Mouse (Mus musculus) limb, embryonic 12.5 days (tissue): ENCODE results near the gene Pih1d2. TPM values are rescaled to one million over a fixed set of nuclear protein-coding genes. Genes with fewer than 3 reads are reported as not detected.

Experiments
- ATAC-seq: fragments of 200-750 bp; cut with Nextera tagmentation; 2 replicates; pipeline ENCODE4 v1.8.0; 2017; ENCODE audit warnings: low read depth, moderate TSS enrichment; ENCODE audit not compliant: insufficient number of reproducible peaks, insufficient read depth, low FRiP score, low TSS enrichment
- H3K27ac ChIP-seq: fragments of 300-500 bp; sonication (generic); 2 replicates; pipeline ENCODE4 v1.5.1; 2016; ENCODE audit warnings: mild to moderate bottlenecking, moderate library complexity
- H3K27me3 ChIP-seq: fragments of 300-500 bp; sonication (generic); 2 replicates; pipeline ENCODE4 v1.6.1; 2016; ENCODE audit warnings: mild to moderate bottlenecking, moderate library complexity
- H3K36me3 ChIP-seq: fragments of 300-500 bp; sonication (generic); 2 replicates; pipeline ENCODE4 v1.6.1; 2016; ENCODE audit warnings: mild to moderate bottlenecking, moderate library complexity
- H3K4me1 ChIP-seq: fragments of 300-500 bp; sonication (generic); replicated peaks from 2 replicates; pipeline ENCODE4 v1.6.1; 2016
- H3K4me2 ChIP-seq: fragments of 300-500 bp; sonication (generic); 2 replicates; pipeline ENCODE4 v1.6.1; 2016; ENCODE audit warnings: mild to moderate bottlenecking, moderate library complexity
- H3K4me3 ChIP-seq: fragments of 300-500 bp; sonication (generic); replicated peaks from 2 replicates; pipeline ENCODE4 v1.5.1; 2016; ENCODE audit warnings: mild to moderate bottlenecking
- H3K9ac ChIP-seq: fragments of 300-500 bp; sonication (generic); replicated peaks from 2 replicates; pipeline ENCODE4 v1.6.1; 2016; ENCODE audit warnings: mild to moderate bottlenecking, moderate library complexity
- H3K9me3 ChIP-seq: fragments of 300-500 bp; sonication (generic); 2 replicates; pipeline ENCODE4 v1.6.1; 2016; ENCODE audit warnings: mild to moderate bottlenecking, moderate library complexity
- WGBS: fragments of 180-500 bp; shearing (Covaris S2); methylation state at CpG from one replicate; pipeline ENCODE4 v1.1.7; 2016; 5-methylcytosine and 5-hydroxymethylcytosine counted together
- polyA plus RNA-seq: library from polyadenylated mRNA; unstranded; fragments of >200 nt; fragmentation: Nextera tagmentation; extraction: Ambion mirVana; gene quantifications from 2 replicates; pipeline ENCODE4 v1.2.1, GENCODE M21; 2016

Gene Pih1d2
- polyA plus RNA-seq, 1 experiment from 2014 or later, result 4.6 TPM

DNA sequence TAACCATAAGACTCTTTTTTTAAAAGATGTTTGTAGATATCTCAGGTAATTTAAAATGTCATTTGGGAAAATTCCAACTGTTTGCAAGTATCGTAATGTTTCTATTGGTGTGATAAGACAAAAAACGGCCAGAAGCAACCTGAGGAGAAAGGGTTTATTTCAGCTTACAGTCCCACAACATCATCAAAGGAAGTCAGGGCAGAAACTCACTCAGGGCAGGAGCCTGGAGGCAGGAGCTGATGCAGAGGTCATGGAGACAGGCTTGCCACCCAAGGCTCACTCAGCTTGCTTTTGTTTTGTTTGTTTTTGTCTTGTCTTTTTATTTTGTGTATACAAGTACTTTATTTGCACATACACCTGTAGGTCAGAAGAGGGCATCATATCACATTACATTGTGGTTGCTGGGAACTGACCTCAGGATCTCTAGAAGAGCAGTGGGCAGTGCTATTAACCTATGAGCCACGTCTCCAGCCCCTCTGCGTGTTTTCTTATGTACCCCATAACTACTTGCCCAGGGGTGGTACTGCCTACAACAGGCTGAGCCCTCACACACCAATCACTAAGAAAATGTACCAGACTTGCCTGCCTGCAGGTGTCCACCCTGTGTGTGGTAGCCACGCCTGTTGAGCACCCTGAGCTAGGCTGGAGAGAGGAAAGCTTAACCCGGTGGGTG is 15.0 kb downstream of the Pih1d2 start:
- H3K27me3 ChIP-seq, result no peaks in the 10 kb centered on the region
- ATAC-seq, result no peak
- H3K9me3 ChIP-seq, result no peaks in the 10 kb centered on the region
- H3K36me3 ChIP-seq, result peaks cover 48% of the 10 kb centered on the region
- no peaks in the 10 kb centered on the region for H3K4me1 ChIP-seq
- H3K9ac ChIP-seq, result no peak overlapping the region
- no peak overlapping the region for H3K4me3 ChIP-seq
- no peak overlapping the region for H3K27ac ChIP-seq
- H3K4me2 ChIP-seq, result no peak overlapping the region
- WGBS, result 88% methylated on average over 6 of the region's 6 CpGs

DNA sequence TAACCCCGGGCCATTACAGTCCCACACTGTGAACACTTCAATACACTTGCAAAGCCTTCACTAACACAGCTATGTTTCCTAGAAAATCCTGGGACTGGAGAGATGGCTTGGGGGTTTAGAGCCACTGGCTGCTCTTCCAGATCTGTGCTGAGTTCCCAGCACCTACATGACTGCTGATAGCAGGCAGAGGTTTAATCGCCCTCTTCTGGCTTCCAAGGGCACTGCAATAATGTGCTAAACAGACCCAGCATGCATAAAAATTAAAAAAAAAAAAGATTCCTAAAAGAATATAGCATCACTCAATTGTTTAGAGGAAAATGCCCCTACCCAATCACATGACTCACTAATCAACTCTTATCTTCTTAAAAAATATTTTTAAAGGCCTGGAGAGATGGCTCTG is 15.9 kb downstream of the Pih1d2 start:
- ATAC-seq, result no peak
- H3K36me3 ChIP-seq, result peaks cover 53% of the 10 kb centered on the region
- H3K9me3 ChIP-seq, result no peaks in the 10 kb centered on the region

DNA sequence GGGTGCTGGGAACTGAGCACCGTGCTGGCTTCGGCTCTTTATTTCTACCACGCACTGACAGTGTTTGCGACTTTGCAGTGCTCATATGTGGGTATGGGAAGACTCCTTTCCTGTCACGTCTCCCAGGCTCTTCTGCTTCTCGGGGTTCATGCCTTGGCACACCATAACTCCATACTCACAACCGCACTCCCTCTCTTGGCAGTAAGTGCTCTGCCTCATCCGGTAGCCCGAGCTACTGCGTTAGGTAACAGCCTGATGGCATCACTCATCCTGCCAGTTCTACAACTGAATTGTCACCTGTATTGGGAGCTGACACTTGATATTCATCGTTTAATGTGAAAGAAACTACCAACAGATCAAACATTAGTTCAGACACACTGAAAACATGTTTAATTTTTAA is 17.1 kb downstream of the Pih1d2 start:
- Histone ChIP-seq H3K4me3 (no peak overlapping the region), H3K9me3 (no peaks in the 10 kb centered on the region), H3K9ac (no peak overlapping the region), H3K4me2 (no peak overlapping the region), H3K27ac (no peak overlapping the region), H3K4me1 (no peaks in the 10 kb centered on the region), H3K36me3 (peaks cover 65% of the 10 kb centered on the region), H3K27me3 (no peaks in the 10 kb centered on the region)
- no peak for ATAC-seq
- WGBS, result 91% methylated on average over 11 of the region's 11 CpGs

More for the DNA sequence above, 15.9 kb downstream of the Pih1d2 start:
- WGBS, result 66% methylated on average over 2 of the region's 2 CpGs
- no peak overlapping the region for H3K9ac ChIP-seq
- no peak overlapping the region for H3K27ac ChIP-seq
- H3K4me1 ChIP-seq, result no peaks in the 10 kb centered on the region
- H3K4me2 ChIP-seq, result no peak overlapping the region
- H3K4me3 ChIP-seq, result no peak overlapping the region
- H3K27me3 ChIP-seq, result no peaks in the 10 kb centered on the region

DNA sequence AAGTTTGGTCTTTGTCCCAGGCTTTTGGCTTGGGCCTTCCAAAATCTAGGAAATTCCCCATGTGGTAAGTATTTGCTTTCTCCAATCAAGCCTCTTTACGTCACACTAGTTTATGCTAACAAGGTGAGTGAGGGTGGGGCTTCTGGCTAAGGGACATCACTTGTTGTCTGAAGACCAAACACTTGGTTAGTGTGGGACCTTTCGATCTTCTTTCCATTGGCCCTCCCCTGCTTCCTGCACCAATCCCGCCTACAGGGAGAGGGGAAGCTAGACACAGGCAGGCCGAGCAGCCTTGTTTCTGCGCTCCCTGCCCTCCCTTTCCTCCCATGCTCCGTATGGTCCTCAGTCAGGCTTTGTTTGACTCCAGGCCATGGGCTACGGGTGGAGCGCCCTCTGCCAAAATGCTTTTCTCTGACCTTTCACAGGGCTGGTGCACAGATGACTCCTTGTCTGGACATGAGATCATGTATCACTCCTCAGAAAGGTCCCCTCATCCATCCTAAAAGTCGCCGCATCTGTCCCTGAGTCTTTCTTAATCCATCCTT is 29.8 kb downstream of the Pih1d2 start:
- Histone ChIP-seq H3K4me1 (no peaks in the 10 kb centered on the region), H3K27ac (no peak overlapping the region), H3K36me3 (peaks cover 94% of the 10 kb centered on the region), H3K27me3 (no peaks in the 10 kb centered on the region), H3K9ac (no peak overlapping the region), H3K9me3 (no peaks in the 10 kb centered on the region), H3K4me2 (no peak overlapping the region), H3K4me3 (no peak overlapping the region)
- ATAC-seq, result no peak
- 74% methylated on average over 10 of the region's 10 CpGs for WGBS

DNA sequence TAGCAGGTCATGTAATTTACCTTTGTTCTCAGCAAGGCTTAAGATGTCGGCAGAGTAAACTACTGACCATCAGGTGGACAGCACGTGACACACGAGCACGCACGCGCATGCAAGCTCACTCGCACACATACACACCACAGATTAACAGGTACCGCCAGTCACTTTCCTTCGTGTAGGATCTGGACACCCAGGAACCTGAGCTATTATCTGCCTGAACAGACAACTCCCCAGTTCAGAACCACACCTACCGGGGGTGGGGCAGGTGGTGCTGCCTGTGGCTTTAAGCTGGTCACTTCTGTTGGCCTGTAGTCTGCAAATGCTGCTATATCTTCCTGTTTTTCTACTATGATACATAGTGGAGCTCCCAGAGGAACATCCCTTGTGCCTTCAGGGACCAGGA is 33.4 kb downstream of the Pih1d2 start:
- Histone ChIP-seq H3K4me3 (no peak overlapping the region), H3K4me2 (no peak overlapping the region), H3K4me1 (no peaks in the 10 kb centered on the region), H3K9ac (no peak overlapping the region), H3K27me3 (no peaks in the 10 kb centered on the region), H3K27ac (no peak overlapping the region), H3K9me3 (no peaks in the 10 kb centered on the region), H3K36me3 (peaks cover 96% of the 10 kb centered on the region)
- ATAC-seq, result no peak
- 97% methylated on average over 10 of the region's 10 CpGs for WGBS

DNA sequence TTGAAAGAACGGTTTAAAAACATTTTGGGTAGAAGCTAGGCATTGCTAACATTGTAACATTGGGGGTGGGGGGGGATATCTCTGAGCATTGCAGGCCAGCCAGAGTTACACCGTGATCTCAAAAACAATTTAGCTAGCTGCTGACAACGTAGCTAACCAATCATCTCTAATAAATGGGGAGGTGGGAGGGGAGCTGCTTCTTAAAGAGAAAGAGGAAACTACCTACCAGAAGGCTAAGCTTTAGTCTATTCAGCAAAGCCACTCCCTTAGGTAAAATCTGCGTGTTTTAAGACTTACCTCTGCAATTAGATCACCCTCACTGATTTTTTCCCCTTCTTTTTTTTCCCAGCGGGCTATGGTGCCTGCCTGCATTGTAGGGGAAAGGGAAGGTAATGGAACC is 41.3 kb downstream of the Pih1d2 start:
- Histone ChIP-seq H3K4me3 (peak overlapping the region; percentile 77), H3K4me2 (peak overlapping the region; percentile 75), H3K9me3 (no peaks in the 10 kb centered on the region), H3K9ac (peak overlapping the region; percentile 86), H3K27ac (no peak overlapping the region), H3K4me1 (peaks cover 15% of the 10 kb centered on the region), H3K27me3 (no peaks in the 10 kb centered on the region), H3K36me3 (peaks cover 45% of the 10 kb centered on the region)
- 24% methylated on average over 5 of the region's 5 CpGs for WGBS
- ATAC-seq, result no peak

DNA sequence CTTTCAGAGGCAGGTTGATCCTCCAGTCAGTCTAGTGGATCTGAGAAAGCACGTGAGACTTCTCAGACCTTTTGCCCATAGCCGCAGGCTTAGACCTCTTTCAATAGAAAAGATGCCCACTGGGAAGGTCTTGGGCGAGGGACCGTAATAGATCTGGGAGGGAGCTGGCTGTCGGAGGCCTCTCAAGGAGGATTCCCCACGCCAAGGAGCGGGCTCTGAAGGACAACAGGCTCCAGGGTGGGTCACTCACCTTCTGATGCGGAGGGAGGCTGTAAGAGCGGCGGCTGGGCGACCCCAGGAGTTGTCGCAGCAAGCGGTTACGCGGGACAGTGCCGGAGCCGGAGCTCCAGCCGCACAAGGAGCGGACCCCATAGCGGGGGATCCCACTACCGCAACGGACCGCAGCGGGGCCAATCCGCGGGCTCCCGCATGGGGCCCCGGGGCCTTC is 41.8 kb downstream of the Pih1d2 start:
- H3K9me3 ChIP-seq, result no peaks in the 10 kb centered on the region
- whole genome bisulfite sequencing, result under 1% methylated on average over 28 of the region's 28 CpGs
- ATAC-seq, result peak; percentile 66; the same call in 1 of the 2 replicates
- peak overlapping the region; percentile 77 for H3K4me3 ChIP-seq
- H3K36me3 ChIP-seq, result peaks cover 45% of the 10 kb centered on the region
- peaks cover 15% of the 10 kb centered on the region for H3K4me1 ChIP-seq
- peak overlapping the region; percentile 75 for H3K4me2 ChIP-seq
- H3K27ac ChIP-seq, result peak overlapping the region; percentile 90
- H3K9ac ChIP-seq, result peak overlapping the region; percentile 86
- H3K27me3 ChIP-seq, result no peaks in the 10 kb centered on the region

DNA sequence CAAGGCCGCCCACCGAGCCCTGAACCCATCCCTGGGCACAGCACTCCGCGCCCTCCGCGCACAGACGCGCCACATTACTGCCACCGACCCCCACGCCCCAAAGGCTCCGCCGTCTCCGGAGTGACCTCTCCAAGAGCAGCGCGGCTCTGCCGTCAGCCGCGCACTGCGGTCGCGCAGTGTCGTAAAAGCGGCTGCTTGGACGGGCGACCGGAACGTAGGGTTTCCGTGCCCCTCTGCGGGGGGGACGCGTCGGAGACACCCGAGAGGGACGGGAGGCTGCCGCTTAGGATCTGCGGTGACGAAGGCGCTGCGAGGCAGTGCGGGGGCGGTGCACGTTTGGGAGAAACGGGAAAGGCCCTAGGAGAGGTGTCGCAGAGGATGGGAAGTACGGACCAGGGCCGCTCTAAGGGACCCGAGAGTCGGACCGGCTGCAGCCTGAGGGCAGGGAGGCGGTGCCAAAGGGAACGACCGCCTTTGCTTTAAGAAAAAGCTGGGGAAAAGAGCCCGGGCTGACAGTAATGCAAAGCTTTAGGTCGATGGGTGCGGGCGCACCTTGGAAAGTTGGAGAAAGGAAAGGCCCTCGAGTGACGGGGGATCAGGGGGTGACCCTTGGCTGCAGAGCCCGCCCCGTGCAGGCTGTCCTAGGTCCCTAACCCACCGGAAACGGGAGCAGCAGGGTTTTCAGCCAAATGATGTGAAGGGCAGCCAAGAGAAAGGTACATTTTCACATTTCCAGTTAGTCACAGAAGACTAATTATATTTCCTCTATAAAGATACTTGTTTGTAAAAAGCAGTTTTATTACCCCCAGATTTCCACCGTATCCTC is 42.5 kb downstream of the Pih1d2 start, which contains the start of gene Dlat:
Gene Dlat (minus strand): TSS at position 389 of the 826 bp plus-strand sequence.
- WGBS, result under 1% methylated on average over 63 of the region's 63 CpGs
- H3K27me3 ChIP-seq, result no peaks in the 10 kb centered on the region
- peak; percentile 90 for ATAC-seq
- H3K4me3 ChIP-seq, result peak within 1 kb of the TSS; percentile 77
- peaks cover 15% of the 10 kb centered on the region for H3K4me1 ChIP-seq
- peak within 1 kb of the TSS; percentile 75 for H3K4me2 ChIP-seq
- H3K27ac ChIP-seq, result peak within 1 kb of the TSS; percentile 90
- H3K9me3 ChIP-seq, result no peaks in the 10 kb centered on the region
- H3K9ac ChIP-seq, result peak within 1 kb of the TSS; percentile 86
- peaks cover 42% of the 10 kb centered on the region for H3K36me3 ChIP-seq

DNA sequence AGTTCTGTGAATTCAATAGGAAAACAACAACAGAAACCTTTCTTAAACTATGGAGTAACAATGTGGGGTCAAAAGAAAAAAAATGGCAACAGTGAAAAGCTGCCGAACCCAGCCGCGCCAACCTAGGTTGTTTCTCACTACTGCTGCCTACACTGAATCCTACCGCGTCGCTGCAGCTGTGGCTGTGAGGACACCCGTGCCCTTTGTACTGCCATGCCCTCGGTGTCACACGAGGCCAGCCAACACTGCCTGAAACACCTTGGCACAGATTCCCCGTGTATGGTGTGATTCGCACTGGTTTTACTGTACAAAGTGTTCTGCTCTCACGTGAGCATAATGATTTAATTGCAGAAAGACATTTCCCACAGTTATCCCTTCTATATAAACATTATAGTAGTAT is 43.3 kb downstream of the Pih1d2 start:
- ATAC-seq, result no peak
- peak overlapping the region; percentile 77 for H3K4me3 ChIP-seq
- peak overlapping the region; percentile 75 for H3K4me2 ChIP-seq
- WGBS, result 27% methylated on average over 12 of the region's 12 CpGs
- H3K36me3 ChIP-seq, result peaks cover 41% of the 10 kb centered on the region
- no peaks in the 10 kb centered on the region for H3K27me3 ChIP-seq
- H3K9me3 ChIP-seq, result no peaks in the 10 kb centered on the region
- peaks cover 15% of the 10 kb centered on the region for H3K4me1 ChIP-seq
- no peak overlapping the region for H3K9ac ChIP-seq
- H3K27ac ChIP-seq, result no peak overlapping the region

DNA sequence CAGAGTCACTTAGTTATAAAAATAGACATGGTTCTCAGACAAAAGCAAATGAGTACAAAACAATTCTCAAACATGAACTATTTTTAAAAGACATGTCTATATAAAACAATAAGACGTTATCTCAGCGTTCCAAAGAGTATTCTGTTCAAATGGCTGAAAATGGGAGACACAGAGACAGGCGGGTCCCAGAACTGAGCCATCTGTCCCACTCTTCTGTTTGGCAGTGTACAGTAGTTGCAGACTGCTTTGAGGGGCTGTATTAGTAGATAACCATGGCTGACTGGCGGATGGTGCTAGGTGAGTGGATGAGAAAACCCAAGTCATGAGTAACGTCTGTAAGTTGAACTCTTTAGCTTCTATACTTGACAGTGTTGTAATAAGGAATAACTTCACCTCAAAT is 47.7 kb downstream of the Pih1d2 start:
- Histone ChIP-seq H3K9ac (no peak overlapping the region), H3K27ac (no peak overlapping the region), H3K4me1 (peaks cover 4% of the 10 kb centered on the region; the same call in 1 of the 2 replicates), H3K4me2 (no peak overlapping the region), H3K9me3 (no peaks in the 10 kb centered on the region), H3K4me3 (no peak overlapping the region), H3K36me3 (peaks cover 60% of the 10 kb centered on the region), H3K27me3 (no peaks in the 10 kb centered on the region)
- 96% methylated on average over 5 of the region's 5 CpGs for WGBS
- no peak for ATAC-seq

DNA sequence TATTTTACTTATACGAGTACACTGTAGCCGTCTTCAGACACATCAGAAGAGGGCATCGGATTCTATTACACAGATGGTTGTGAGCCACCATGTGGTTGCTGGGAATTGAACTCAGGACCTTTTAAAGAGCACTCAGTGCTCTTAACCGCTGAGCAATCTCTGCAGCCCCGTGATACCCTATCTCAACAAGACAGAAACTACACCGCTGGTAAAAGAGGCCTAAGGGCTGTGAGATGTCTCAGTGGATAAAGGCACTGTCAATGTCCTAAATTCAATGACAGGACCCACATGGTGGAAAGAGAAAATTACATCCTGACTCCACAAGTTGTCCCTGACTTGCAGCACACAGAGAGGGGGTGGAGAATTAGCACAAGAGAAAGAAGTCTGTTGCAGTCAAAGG is 49.3 kb downstream of the Pih1d2 start:
- Histone ChIP-seq H3K9me3 (no peaks in the 10 kb centered on the region), H3K4me3 (no peak overlapping the region), H3K27ac (no peak overlapping the region), H3K27me3 (no peaks in the 10 kb centered on the region), H3K4me1 (no peaks in the 10 kb centered on the region), H3K36me3 (peaks cover 60% of the 10 kb centered on the region), H3K4me2 (no peak overlapping the region), H3K9ac (no peak overlapping the region)
- 90% methylated on average over 6 of the region's 6 CpGs for WGBS
- ATAC-seq, result no peak
